Mouse (Mus musculus): ENCODE results near the gene Pex3. TPM values are rescaled to one million over a fixed set of nuclear protein-coding genes. Genes with fewer than 3 reads are reported as not detected.
A peak's percentile ranks its signal among the peaks of the same experiment; 100 is the strongest.

Gene Pex3
- polyA plus RNA-seq, 1 experiment from 2014 or later: 15.6 TPM

- Histone ChIP-seq H3K27ac (peak overlapping the region; percentile 95), H3K4me3 (ENCODE audit: inconsistent target) (peak overlapping the region; percentile 45), H3K79me2 (ENCODE audit: inconsistent target) (peaks cover 30% of the 10 kb centered on the region), H3K36me3 (ENCODE audit: inconsistent target) (peaks cover 21% of the 10 kb centered on the region; the same call in 1 of the 2 replicates)
- WGBS (ENCODE audit: missing documents): 8% methylated on average over 9 of the region's 9 CpGs
These were observed 52.5 kb downstream of the Pex3 start for GRCm38 (mm10) chr10:13500473-13500872.

GRCm38 (mm10) chr10:13499331-13499730 is 53.6 kb downstream of the Pex3 start, which contains the start of gene Fuca2:
Fuca2 (plus strand) TSS chr10:13499540.
- H3K79me2 ChIP-seq (ENCODE audit: inconsistent target): peaks cover 30% of the 10 kb centered on the region
- H3K36me3 ChIP-seq (ENCODE audit: inconsistent target): 0 out of 2 replicates have a peak, but pooled peaks cover 11% of the 10 kb centered on the region
- peak within 1 kb of the TSS; percentile 45; the same call in 1 of the 2 replicates for H3K4me3 ChIP-seq (ENCODE audit: inconsistent target)
- 6% methylated on average over 2 of the region's 2 CpGs for WGBS (ENCODE audit: missing documents)
- peak within 1 kb of the TSS; percentile 95 for H3K27ac ChIP-seq

GRCm38 (mm10) chr10:13496315-13496714 is 56.6 kb downstream of the Pex3 start:
- Histone ChIP-seq H3K4me3 (ENCODE audit: inconsistent target) (no peak overlapping the region), H3K36me3 (ENCODE audit: inconsistent target) (no peaks in the 10 kb centered on the region), H3K79me2 (ENCODE audit: inconsistent target) (peaks cover under 1% of the 10 kb centered on the region; the same call in 1 of the 2 replicates), H3K27ac (no peak overlapping the region)
- 84% methylated on average over 3 of the region's 3 CpGs for WGBS (ENCODE audit: missing documents)

- H3K4me3 ChIP-seq (ENCODE audit: inconsistent target): no peak overlapping the region
- WGBS (ENCODE audit: missing documents): 96% methylated on average over 9 of the region's 9 CpGs
- no peaks in the 10 kb centered on the region for H3K79me2 ChIP-seq (ENCODE audit: inconsistent target)
- H3K36me3 ChIP-seq (ENCODE audit: inconsistent target): no peaks in the 10 kb centered on the region
- H3K27ac ChIP-seq: no peak overlapping the region
These were observed 58.8 kb downstream of the Pex3 start for GRCm38 (mm10) chr10:13493978-13494686.

- no peaks in the 10 kb centered on the region for H3K79me2 ChIP-seq (ENCODE audit: inconsistent target)
- H3K4me3 ChIP-seq (ENCODE audit: inconsistent target): no peak overlapping the region
- WGBS (ENCODE audit: missing documents): 97% methylated on average over 6 of the region's 6 CpGs
- no peak overlapping the region for H3K27ac ChIP-seq
- H3K36me3 ChIP-seq (ENCODE audit: inconsistent target): no peaks in the 10 kb centered on the region
These were observed 63.3 kb downstream of the Pex3 start for GRCm38 (mm10) chr10:13489671-13490070.

GRCm38 (mm10) chr10:13485958-13486357 is 67.0 kb downstream of the Pex3 start:
- Histone ChIP-seq H3K4me3 (ENCODE audit: inconsistent target) (no peak overlapping the region), H3K36me3 (ENCODE audit: inconsistent target) (no peaks in the 10 kb centered on the region), H3K27ac (no peak overlapping the region), H3K79me2 (ENCODE audit: inconsistent target) (no peaks in the 10 kb centered on the region)
- WGBS (ENCODE audit: missing documents): 93% methylated on average over 4 of the region's 4 CpGs

- H3K27ac ChIP-seq: no peak overlapping the region
- no peaks in the 10 kb centered on the region for H3K79me2 ChIP-seq (ENCODE audit: inconsistent target)
- 96% methylated on average over 6 of the region's 6 CpGs for WGBS (ENCODE audit: missing documents)
- no peak overlapping the region for H3K4me3 ChIP-seq (ENCODE audit: inconsistent target)
- H3K36me3 ChIP-seq (ENCODE audit: inconsistent target): no peaks in the 10 kb centered on the region
These were observed 73.6 kb downstream of the Pex3 start for GRCm38 (mm10) chr10:13479341-13479740.

GRCm38 (mm10) chr10:13475121-13475520 is 77.8 kb downstream of the Pex3 start:
- no peaks in the 10 kb centered on the region; the same call in 1 of the 2 replicates for H3K79me2 ChIP-seq (ENCODE audit: inconsistent target)
- no peak overlapping the region for H3K27ac ChIP-seq
- no peak overlapping the region for H3K4me3 ChIP-seq (ENCODE audit: inconsistent target)
- 73% methylated on average over 7 of the region's 7 CpGs for WGBS (ENCODE audit: missing documents)
- no peaks in the 10 kb centered on the region for H3K36me3 ChIP-seq (ENCODE audit: inconsistent target)

GRCm38 (mm10) chr10:13474568-13474955 is 78.4 kb downstream of the Pex3 start:
- no peak overlapping the region for H3K27ac ChIP-seq
- H3K4me3 ChIP-seq (ENCODE audit: inconsistent target): peak overlapping the region; percentile 27
- no peaks in the 10 kb centered on the region for H3K36me3 ChIP-seq (ENCODE audit: inconsistent target)
- 15% methylated on average over 10 of the region's 10 CpGs for WGBS (ENCODE audit: missing documents)
- H3K79me2 ChIP-seq (ENCODE audit: inconsistent target): no peaks in the 10 kb centered on the region; the same call in 1 of the 2 replicates

Other genes starting within 250 kb of the Pex3 start
- 13.3 to 28.1 TPM (median 14.3 TPM) in 3 replicates for gene Phactr2, start 78.7 kb downstream of the Pex3 start, polyA plus RNA-seq (2018)
- 173 to 238 TPM (median 217 TPM) in 3 replicates for gene Fuca2, start 53.6 kb downstream of the Pex3 start, polyA plus RNA-seq (2018)
- gene Adat2, start 248 bp downstream of the Pex3 start, polyA plus RNA-seq (2018): 2.7 to 4.7 TPM (median 2.8 TPM) in 3 replicates

Measured in macrophage (primary cell).